Mouse (Mus musculus) layer of hippocampus, adult 18-20 months (tissue): ENCODE results near the gene Onecut3. TPM values are rescaled to one million over a fixed set of nuclear protein-coding genes. Genes with fewer than 3 reads are reported as not detected.

Experiments
- DNase-seq, 2 experiments: peaks; one replicate each; pipeline ENCODE4 v3.0.0; 2022; ENCODE audit warnings: low spot score in 2 of 2
- total RNA-seq, 2 experiments: library from RNA; stranded (reverse); gene quantifications; 2 replicates each; pipeline ENCODE4 v1.2.3; 2021

Gene Onecut3
- total RNA-seq, 2 experiments from 2014 or later: 0.07 TPM; not detected in 1

GRCm38 (mm10) chr10:80503599-80504220 is 9.1 kb downstream of the Onecut3 start:
- DNase-seq: no peak

GRCm38 (mm10) chr10:80504724-80505123 is 10.1 kb downstream of the Onecut3 start:
- no peak for DNase-seq

GRCm38 (mm10) chr10:80506222-80506621 is 11.6 kb downstream of the Onecut3 start:
- peak; percentile 24 to 60 for DNase-seq

GRCm38 (mm10) chr10:80509412-80510272 is 15.0 kb downstream of the Onecut3 start:
- DNase-seq: peak; percentile 32 to 86

GRCm38 (mm10) chr10:80510273-80510660 is 15.6 kb downstream of the Onecut3 start:
- no peak for DNase-seq

GRCm38 (mm10) chr10:80513739-80514138 is 19.1 kb downstream of the Onecut3 start:
- no peak for DNase-seq

GRCm38 (mm10) chr10:80519287-80519686 is 24.7 kb downstream of the Onecut3 start:
- no peak for DNase-seq

GRCm38 (mm10) chr10:80523299-80523698 is 28.7 kb downstream of the Onecut3 start:
- no peak for DNase-seq

- DNase-seq: no peak
These were observed 31.5 kb downstream of the Onecut3 start for GRCm38 (mm10) chr10:80526172-80526571.

- no peak for DNase-seq
These were observed 38.1 kb downstream of the Onecut3 start for GRCm38 (mm10) chr10:80532783-80533182.

GRCm38 (mm10) chr10:80533704-80534103 is 39.1 kb downstream of the Onecut3 start:
- DNase-seq: no peak

GRCm38 (mm10) chr10:80535071-80535470 is 40.4 kb downstream of the Onecut3 start:
- DNase-seq: no peak

- DNase-seq: no peak
These were observed 41.1 kb downstream of the Onecut3 start for GRCm38 (mm10) chr10:80535711-80536110.

GRCm38 (mm10) chr10:80538180-80538579 is 43.5 kb downstream of the Onecut3 start:
- no peak for DNase-seq

GRCm38 (mm10) chr10:80538710-80539394 is 44.2 kb downstream of the Onecut3 start, which contains the start of gene Atp8b3:
Atp8b3 (minus strand) TSS chr10:80539124.
- DNase-seq: no peak

- no peak for DNase-seq
These were observed 44.9 kb downstream of the Onecut3 start for GRCm38 (mm10) chr10:80539493-80539892.

GRCm38 (mm10) chr10:80543873-80544272 is 49.2 kb downstream of the Onecut3 start:
- DNase-seq: no peak

GRCm38 (mm10) chr10:80545590-80545989 is 51.0 kb downstream of the Onecut3 start:
- DNase-seq: no peak

- no peak for DNase-seq
These were observed 52.3 kb downstream of the Onecut3 start for GRCm38 (mm10) chr10:80546945-80547344.

GRCm38 (mm10) chr10:80547539-80547938 is 52.9 kb downstream of the Onecut3 start:
- DNase-seq: no peak

- no peak for DNase-seq
These were observed 53.9 kb downstream of the Onecut3 start for GRCm38 (mm10) chr10:80548428-80549006.
